Mouse (Mus musculus) liver (tissue): Measurements from ENCODE around the gene Mfsd7a.

ENCODE experiments used
- DNase-seq: peaks from one replicate; pipeline ENCODE4 v3.0.0-alpha.2; 2020; ENCODE audit warnings: mixed read lengths

Mfsd7a gene

GRCm38 (mm10) chr5:108431196-108431595 is 17.5 kb downstream of the Mfsd7a start:
- DNase-seq: no peak

GRCm38 (mm10) chr5:108427186-108427585 is 21.5 kb downstream of the Mfsd7a start:
- DNase-seq: peak; percentile 57

- no peak for DNase-seq
Measured at GRCm38 (mm10) chr5:108423427-108423826, 25.3 kb downstream of the Mfsd7a start.

- DNase-seq: no peak
Measured at GRCm38 (mm10) chr5:108422741-108423140, 25.9 kb downstream of the Mfsd7a start.

GRCm38 (mm10) chr5:108414711-108415110 is 34.0 kb downstream of the Mfsd7a start:
- DNase-seq: no peak

- DNase-seq: no peak
Measured at GRCm38 (mm10) chr5:108406977-108407376, 41.7 kb downstream of the Mfsd7a start.

- peak; percentile 7 for DNase-seq
Measured at GRCm38 (mm10) chr5:108405460-108405859, 43.2 kb downstream of the Mfsd7a start.

- no peak for DNase-seq
Measured at GRCm38 (mm10) chr5:108403453-108403852, 45.2 kb downstream of the Mfsd7a start.
